Mouse (Mus musculus) thymus, postnatal 10 days (tissue): ENCODE measurements around the gene Sdk2.

ENCODE experiments used
- DNase-seq, 2 experiments: peaks; one replicate each; pipeline ENCODE4 v3.0.0; 2021; ENCODE audit warnings: low spot score in 2 of 2

The Sdk2 gene

DNA sequence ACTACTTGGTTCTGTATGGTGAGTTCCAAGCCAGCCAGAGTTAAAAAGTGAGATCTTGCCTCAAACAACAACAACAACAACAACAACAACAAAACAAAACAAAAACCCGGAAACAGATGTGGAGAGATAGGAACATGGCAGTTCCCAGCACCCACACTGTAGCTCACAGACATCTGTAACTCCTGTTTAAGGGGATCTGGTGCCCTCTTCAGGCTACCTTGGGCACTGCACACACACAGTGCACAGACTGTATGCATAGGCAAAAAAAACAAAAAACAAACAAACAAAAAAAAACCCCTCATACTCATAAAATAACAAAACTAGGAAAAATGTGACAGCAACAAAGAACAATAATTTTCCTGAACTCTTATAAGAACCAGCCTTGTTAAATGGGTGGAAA is 323.8 kb downstream of the Sdk2 start:
- DNase-seq = no peak

DNA sequence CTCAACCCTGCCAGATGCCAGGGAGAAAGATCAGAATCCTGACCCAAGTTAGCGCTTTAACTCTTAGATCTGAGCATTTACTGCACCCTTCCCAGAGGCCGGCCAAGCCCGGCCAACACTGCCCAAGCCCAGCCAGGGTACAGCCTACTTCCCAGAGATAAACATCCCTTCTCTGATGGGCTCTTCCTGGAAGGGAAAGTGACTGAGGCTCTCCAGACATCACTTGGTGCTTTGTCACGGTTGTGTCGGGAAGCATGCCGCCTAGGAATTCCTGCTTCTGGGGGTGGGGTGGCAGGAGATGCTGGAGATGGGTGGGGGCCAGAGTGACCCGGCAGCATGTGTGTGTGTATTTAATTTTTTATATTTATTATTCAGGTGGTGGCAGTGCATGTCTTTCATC is 326.7 kb downstream of the Sdk2 start:
- DNase-seq = no peak

DNA sequence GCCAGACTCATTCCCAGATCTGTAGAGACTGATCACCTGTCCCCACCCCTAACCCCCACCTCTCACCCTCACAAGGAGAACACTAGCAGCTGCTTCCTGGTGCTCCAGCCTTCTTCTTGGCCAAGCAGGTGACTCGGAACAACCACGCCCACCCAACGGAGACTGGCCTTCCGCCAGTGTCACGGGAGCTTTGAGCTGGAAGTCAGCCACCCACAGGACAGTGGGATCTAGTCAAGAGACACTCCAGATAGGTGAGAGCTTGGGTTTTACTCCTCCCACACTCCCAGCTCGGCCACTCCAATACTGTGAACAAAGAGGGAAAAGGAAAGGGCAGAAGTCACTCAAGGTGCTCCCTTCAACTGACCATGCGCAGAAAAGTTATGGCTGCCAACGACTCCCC is 327.6 kb downstream of the Sdk2 start:
- no peak for DNase-seq

DNA sequence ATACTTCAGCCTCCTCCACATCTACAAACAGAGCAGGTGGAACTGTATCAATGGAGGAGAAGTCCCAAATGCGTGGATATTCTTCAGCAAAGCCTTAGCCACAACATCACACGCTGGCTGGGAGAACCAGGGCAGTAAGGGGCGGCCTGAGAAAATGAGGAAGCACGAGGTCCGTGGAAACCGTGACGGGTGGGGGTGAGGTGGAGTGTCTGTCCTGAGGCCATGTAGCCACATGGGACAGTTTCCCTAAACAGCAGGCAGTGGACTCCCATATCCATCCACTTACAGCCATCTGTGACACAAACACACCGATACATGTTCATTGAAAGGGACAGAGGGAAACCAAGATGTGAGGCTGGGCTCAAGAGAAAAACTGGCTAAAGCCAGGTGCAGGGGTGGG is 328.9 kb downstream of the Sdk2 start:
- no peak for DNase-seq

DNA sequence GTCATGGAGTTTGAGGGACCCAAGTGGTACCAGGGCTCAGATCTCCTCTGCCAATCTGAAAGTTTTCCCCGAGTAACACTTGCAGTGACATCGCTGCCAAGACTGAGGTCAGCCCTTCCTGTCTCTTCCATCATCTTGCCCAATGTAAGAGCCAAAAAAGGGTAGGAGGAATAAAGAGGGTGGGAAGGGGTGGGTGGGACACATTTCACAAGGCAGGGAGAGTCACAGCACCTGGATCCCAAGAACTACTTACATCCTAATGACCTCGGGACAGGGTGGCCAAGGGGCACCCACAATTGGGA is 329.3 kb downstream of the Sdk2 start:
- DNase-seq = no peak

DNA sequence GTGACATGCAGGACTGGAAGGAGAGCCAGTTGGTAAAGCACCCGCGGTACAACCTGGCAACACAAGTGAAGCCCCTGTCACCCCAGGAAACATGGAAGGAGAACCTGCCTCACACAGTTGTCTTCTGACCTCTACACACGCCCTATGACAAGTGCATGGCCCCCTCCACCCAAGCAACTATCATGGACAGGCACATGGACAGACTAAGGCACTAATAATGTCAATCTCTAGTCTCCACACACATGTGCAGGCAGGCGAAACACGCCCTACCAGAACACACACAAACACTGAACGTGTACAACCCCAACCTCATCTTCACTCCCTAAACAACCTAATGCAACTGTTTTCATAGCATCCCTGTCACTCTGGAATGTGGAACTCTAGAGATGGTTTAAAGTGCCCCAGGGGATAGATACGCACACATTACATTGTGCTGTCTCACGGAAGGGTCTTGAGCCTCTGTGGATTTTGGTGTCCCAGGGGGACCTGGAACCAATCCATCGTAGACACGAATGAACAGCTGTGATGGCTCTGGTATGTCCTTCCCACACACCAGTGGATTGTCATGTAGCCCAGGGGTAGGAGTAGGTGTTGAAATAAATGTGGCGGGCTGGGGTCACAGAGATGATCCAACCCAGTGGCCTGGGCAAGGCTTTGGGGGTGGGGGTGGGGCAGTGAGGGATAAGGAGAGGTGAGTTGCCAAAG is 329.8 kb downstream of the Sdk2 start:
- no peak for DNase-seq

DNA sequence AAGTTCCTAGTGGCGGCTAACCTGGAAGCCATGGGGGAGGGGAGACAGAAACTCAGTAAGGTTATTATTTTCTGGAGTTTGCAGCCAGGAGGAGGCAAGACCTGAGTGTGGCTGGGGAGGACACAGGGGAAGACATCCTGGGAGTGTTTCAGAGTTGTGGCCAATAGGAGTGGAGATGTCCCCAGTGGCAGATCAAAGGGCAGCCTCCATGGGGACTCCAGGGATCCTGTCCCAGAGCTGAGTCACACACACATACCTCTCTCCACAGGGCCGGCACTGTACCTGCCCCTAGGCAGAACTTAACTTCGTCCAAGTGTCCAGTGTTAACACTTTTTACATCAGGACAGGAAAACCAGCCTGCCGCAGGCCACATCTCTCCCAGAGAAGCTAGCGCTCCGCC is 331.7 kb downstream of the Sdk2 start:
- DNase-seq = no peak

DNA sequence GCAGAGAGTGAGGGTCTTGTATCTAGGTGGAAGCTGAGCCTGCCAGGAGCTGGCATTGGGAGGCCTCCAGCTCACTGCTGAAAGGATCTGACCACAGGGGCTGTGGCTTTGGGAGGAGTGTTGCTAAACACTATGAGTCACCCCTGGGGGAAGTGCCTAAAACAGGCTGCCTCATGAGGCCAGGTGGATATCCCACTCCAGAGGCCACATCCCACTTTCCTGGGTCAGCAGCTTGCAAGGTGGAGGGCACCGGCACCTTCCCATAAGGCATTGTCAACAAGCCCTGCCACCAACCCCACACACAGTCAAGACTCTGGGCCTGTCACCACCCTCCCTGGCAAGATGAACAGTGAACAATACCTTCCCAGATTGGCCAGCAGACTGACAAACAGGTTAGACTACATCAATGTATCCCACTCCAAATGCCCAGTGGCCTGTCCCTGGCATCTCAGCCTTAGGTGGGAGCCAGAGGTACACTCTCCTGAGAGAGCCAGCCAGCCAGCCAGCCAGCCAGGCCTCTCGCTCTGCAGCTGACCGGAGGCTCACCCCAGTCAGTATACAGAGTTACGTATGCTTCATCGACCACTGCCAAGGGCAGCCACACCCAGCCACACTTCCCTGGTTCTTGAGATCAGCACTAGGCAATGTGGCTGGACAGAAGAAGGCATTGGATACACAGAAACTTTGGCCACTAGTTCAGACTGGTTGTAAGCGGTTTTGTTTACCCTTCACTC is 333.0 kb downstream of the Sdk2 start:
- DNase-seq = no peak

DNA sequence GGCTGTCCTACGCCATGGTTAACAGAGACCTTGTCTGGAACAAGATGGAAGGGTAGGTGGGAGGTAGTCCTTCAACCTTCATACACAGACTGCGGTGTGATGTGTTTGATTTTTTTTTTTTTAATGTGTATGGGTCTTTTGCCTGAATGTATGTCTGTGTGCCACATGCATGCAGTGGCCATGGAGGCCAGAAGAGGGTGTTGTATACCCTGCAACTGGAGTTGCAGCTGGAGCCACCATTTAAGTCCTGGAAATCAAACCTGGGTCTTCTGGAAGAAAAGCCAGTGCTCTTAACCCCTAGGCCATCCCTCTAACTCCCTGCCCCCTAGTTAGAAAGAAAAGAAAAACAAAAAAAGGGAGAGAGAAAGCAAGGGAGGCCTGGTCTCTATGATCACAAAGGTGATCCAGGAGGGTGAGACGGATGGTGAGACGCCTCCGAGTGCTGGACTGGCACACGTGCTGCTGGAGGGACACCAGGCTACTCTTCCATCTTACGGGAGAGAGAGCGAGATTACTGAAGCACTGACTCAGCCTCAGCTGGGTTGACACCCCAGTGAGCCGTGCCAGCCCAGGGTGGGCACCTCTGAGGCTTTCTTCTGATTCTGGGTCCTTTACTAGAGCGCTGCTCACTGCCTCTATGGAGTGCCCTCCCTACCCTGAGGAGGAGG is 334.8 kb downstream of the Sdk2 start:
- no peak for DNase-seq

DNA sequence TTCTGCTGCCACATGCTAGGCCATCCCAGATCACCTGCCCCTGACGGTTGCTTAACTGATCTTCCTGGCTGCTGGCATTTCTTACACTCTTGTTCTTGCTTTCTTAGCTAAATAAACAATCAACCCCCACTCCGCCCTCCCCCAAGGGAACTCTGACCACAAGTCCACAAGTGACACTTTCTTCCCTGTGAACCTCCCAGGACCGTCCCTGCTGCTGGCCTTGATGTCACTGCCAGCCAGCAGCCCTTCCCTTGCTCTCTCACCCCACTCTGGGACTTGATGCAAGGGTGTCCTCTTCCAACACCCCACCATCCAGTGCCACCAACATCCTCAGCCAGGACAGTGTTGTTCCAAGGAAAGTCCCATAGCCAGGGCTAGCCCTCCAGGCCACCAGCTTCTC is 336.0 kb downstream of the Sdk2 start:
- DNase-seq = no peak

DNA sequence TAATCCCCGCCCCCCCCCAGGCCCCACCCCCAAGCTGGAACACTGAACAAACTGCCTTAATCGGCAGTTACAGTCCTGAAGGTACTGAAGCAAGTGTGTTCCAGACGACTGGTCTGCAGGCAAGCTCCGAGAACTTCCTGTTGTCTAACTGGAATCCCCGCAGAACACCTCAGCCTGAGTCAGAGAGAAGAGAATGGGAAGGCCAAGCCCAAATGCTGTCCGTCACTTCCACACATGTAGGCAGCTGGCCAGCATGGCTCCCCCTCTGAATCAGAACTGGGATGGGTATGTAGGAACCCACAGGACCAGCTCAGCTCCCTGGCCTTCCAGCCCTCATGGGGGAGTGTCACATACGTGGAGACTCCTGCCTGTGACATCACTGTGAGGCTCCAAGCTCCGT is 336.9 kb downstream of the Sdk2 start:
- DNase-seq = no peak

DNA sequence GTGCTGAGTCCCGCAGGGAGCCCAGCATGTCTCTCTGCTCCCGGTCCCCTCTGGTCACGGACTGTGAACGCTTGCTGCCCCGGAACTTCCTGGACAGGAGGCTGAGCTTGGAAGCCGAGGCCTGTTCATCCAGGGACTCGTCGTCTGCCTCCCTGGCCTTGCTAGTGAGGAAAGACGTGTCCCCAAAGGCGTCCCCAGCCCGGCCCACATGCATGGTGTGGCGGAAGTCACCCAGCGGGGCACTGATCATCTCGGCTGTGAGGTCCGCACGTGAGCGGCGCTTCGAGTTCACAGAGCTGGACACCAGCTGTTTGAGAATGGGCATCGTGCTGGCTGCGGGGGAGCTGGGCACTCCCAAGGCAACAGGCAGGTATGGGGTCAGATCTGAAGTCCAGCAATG is 337.6 kb downstream of the Sdk2 start:
- no peak for DNase-seq

DNA sequence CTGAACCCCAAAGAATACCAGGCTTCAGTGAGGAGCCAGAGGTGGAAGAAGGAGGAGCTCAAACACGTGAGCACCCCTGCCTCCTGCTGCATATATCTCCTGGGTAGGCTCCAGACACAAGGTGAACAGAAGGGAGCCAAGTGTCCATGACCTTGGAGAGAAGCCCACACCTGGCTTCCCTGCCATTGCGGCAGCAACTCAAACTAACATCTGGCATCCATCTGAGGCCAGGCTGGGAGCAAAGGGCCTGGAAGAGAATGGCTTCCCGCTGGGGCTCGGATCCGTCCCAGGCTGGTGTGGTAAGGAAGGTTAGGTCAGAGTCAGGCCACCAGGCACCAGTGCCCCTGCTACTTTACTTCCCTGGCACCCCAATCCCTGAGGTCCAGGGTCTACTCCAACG is 338.9 kb downstream of the Sdk2 start:
- DNase-seq = no peak

DNA sequence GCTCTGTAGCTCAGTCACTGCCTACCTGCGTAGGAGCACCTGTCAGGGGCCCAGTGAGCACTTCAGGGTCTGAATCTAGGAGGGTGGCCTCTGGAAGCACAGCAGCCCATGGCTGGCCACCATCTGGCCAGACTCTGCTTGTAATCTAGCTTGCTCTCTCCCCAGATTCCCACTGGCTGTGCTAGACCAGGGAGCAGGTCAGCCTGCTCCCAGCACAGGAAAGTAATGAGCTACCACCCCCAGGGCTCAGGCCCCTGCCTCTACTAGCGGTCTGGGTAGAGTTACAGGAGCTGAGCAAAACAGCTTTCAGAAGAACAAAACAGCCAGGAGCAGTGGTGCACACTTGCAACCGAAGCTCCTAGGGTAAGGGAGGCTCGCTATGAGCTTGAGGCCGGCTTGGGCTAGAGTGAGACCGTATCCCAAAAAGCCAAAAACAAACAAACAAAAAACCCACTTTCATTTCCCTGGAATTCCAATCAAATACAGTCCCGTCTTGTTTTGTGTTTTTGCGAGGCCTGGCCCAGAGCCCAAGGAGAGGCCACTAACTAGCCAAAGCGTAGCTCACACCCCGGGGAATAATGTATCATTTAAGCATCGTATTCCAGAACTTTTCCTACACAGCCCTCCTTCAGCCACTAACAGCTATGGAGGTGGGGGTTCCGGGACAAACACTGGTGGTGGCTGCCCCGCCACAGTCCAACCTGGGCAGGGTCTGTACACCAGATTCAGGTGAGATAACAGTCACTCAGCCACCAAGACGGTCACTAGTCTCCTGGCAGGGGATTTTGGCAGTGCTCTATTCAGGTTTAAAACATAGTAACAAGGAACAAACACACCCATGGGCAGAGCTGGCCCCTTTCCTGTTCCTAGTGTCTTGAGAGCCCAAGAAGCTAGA is 339.6 kb downstream of the Sdk2 start:
- DNase-seq = no peak
